Comparison of ENCODE assay signal across 16 mouse cellular contexts in genomic region chr5:111085849-111086248, GRCm38 (mm10).
"Had no signal": no experiment of that assay in that cellular context is flagged by ENCODE, and none has a peak within 500 bp of the region (broad histone marks: within the 10 kb centered on the region; RNA-seq: fewer than 3 reads in every experiment).

No protein-coding gene starts in this region.

- H3K36me3 ChIP-seq: neural tube, embryonic 15.5 days had no signal

- H3K4me2 ChIP-seq: neural tube, embryonic 13.5 days; neural tube, embryonic 15.5 days; stomach, embryonic 15.5 days had no signal

- H3K27ac ChIP-seq: neural tube, embryonic 13.5 days; neural tube, embryonic 15.5 days; stomach, embryonic 15.5 days; stomach, postnatal 0 days had no signal

- DNase-seq: retina, postnatal 1 day; right cerebral cortex, adult 18-20 months; right cerebral cortex, postnatal 14 days; right cerebral cortex, postnatal 25 days; right cerebral cortex, postnatal 4 days; spleen, adult 18-20 months; thymus, adult 18-20 months; thymus, adult 2 months; thymus, postnatal 14 days; thymus, postnatal 25 days; thymus, postnatal 36 days; thymus, postnatal 4 days had no signal

- H3K27me3 ChIP-seq: neural tube, embryonic 13.5 days; neural tube, embryonic 15.5 days; stomach, embryonic 15.5 days had no signal

- H3K4me3 ChIP-seq: neural tube, embryonic 13.5 days; neural tube, embryonic 15.5 days; stomach, embryonic 15.5 days had no signal

- H3K9me3 ChIP-seq: neural tube, embryonic 13.5 days; neural tube, embryonic 15.5 days; stomach, embryonic 15.5 days had no signal

- H3K4me1 ChIP-seq: neural tube, embryonic 13.5 days; neural tube, embryonic 15.5 days; stomach, embryonic 15.5 days had no signal
